Mouse (Mus musculus) embryonic facial prominence, embryonic 15.5 days (tissue): ENCODE measurements around the gene Erbin. TPM values are rescaled to one million over a fixed set of nuclear protein-coding genes. Genes with fewer than 3 reads are reported as not detected.
A peak's percentile ranks its signal among the peaks of the same experiment; 100 is the strongest.

Experiments used
- ATAC-seq: fragments of 200-750 bp; cut with Nextera tagmentation; 2 replicates; pipeline ENCODE4 v1.8.0; 2017; ENCODE audit warnings: low read depth, moderate TSS enrichment; ENCODE audit not compliant: insufficient number of reproducible peaks, low FRiP score, low TSS enrichment
- H3K27ac ChIP-seq: fragments of 300-500 bp; sonication (generic); replicated peaks from 2 replicates; pipeline ENCODE4 v1.5.1; 2015; ENCODE audit warnings: mild to moderate bottlenecking, inconsistent platforms
- H3K27me3 ChIP-seq: fragments of 300-500 bp; sonication (generic); 2 replicates; pipeline ENCODE4 v1.6.1; 2015; ENCODE audit warnings: inconsistent platforms
- H3K36me3 ChIP-seq: fragments of 300-500 bp; sonication (generic); 2 replicates; pipeline ENCODE4 v1.6.1; 2015; ENCODE audit warnings: mild to moderate bottlenecking, inconsistent platforms
- H3K4me1 ChIP-seq: fragments of 300-500 bp; sonication (generic); 2 replicates; pipeline ENCODE4 v1.6.1; 2015; ENCODE audit warnings: inconsistent platforms
- H3K4me2 ChIP-seq: fragments of 300-500 bp; sonication (generic); replicated peaks from 2 replicates; pipeline ENCODE4 v1.6.1; 2015; ENCODE audit warnings: mild to moderate bottlenecking, inconsistent platforms
- H3K4me3 ChIP-seq: fragments of 300-500 bp; sonication (generic); replicated peaks from 2 replicates; pipeline ENCODE4 v1.5.1; 2015; ENCODE audit warnings: mild to moderate bottlenecking, inconsistent platforms
- H3K9ac ChIP-seq: fragments of 300-500 bp; sonication (generic); 2 replicates; pipeline ENCODE4 v1.6.1; 2015; ENCODE audit warnings: inconsistent platforms
- H3K9me3 ChIP-seq: fragments of 300-500 bp; sonication (generic); replicated peaks from 2 replicates; pipeline ENCODE4 v1.6.1; 2016; ENCODE audit warnings: inconsistent platforms
- WGBS: fragments of 180-500 bp; shearing (Covaris S2); methylation state at CpG from one replicate; pipeline ENCODE4 v1.1.7; 2015; 5-methylcytosine and 5-hydroxymethylcytosine counted together
- polyA plus RNA-seq: library from polyadenylated mRNA; unstranded; fragments of >200 nt; fragmentation: Nextera tagmentation; extraction: Ambion mirVana; gene quantifications from 2 replicates; pipeline ENCODE4 v1.2.1, GENCODE M21; 2015

The Erbin gene
- polyA plus RNA-seq, 1 experiment from 2014 or later = 18.3 TPM

- 78% methylated on average over 2 of the region's 2 CpGs for WGBS
- Histone ChIP-seq H3K4me2 (no peak overlapping the region), H3K36me3 (no peaks in the 10 kb centered on the region), H3K9me3 (no peaks in the 10 kb centered on the region), H3K27ac (no peak overlapping the region), H3K9ac (no peak overlapping the region), H3K4me3 (no peak overlapping the region), H3K27me3 (no peaks in the 10 kb centered on the region), H3K4me1 (no peaks in the 10 kb centered on the region)
- ATAC-seq = no peak
Observed at GRCm38 (mm10) chr13:103940796-103941195, 20.5 kb upstream of the Erbin start.

GRCm38 (mm10) chr13:103924586-103924985, 4.3 kb upstream of the Erbin start:
- Histone ChIP-seq H3K27me3 (no peaks in the 10 kb centered on the region), H3K36me3 (no peaks in the 10 kb centered on the region), H3K4me2 (no peak overlapping the region), H3K9ac (no peak overlapping the region), H3K4me1 (peaks cover 14% of the 10 kb centered on the region; the same call in 1 of the 2 replicates), H3K9me3 (no peaks in the 10 kb centered on the region), H3K27ac (no peak overlapping the region), H3K4me3 (no peak overlapping the region)
- 67% methylated on average over 6 of the region's 6 CpGs for WGBS
- ATAC-seq = no peak

GRCm38 (mm10) chr13:103923402-103924065, 3.2 kb upstream of the Erbin start:
- H3K4me2 ChIP-seq = no peak overlapping the region
- ATAC-seq = no peak
- no peak overlapping the region for H3K4me3 ChIP-seq
- WGBS = 80% methylated on average over 6 of the region's 6 CpGs
- H3K4me1 ChIP-seq = peaks cover 14% of the 10 kb centered on the region; the same call in 1 of the 2 replicates
- no peaks in the 10 kb centered on the region for H3K9me3 ChIP-seq
- H3K27ac ChIP-seq = no peak overlapping the region
- no peak overlapping the region for H3K9ac ChIP-seq
- H3K27me3 ChIP-seq = no peaks in the 10 kb centered on the region
- no peaks in the 10 kb centered on the region for H3K36me3 ChIP-seq

- H3K4me2 ChIP-seq = peak overlapping the region; percentile 67
- peak overlapping the region; percentile 96 for H3K9ac ChIP-seq
- H3K27ac ChIP-seq = peak overlapping the region; percentile 100
- no peaks in the 10 kb centered on the region for H3K27me3 ChIP-seq
- H3K9me3 ChIP-seq = no peaks in the 10 kb centered on the region
- peak overlapping the region; percentile 86 for H3K4me3 ChIP-seq
- 0 out of 2 replicates have a peak, but pooled peaks have one; percentile 13 for ATAC-seq
- peaks cover 14% of the 10 kb centered on the region; the same call in 1 of the 2 replicates for H3K4me1 ChIP-seq
- WGBS = 4% methylated on average over 11 of the region's 11 CpGs
- no peaks in the 10 kb centered on the region for H3K36me3 ChIP-seq
Observed at GRCm38 (mm10) chr13:103921831-103922380, 1.6 kb upstream of the Erbin start.

GRCm38 (mm10) chr13:103920933-103921830, 868 bp upstream of the Erbin start:
- peak overlapping the region; percentile 67 for H3K4me2 ChIP-seq
- H3K27me3 ChIP-seq = no peaks in the 10 kb centered on the region
- peak overlapping the region; percentile 100 for H3K27ac ChIP-seq
- ATAC-seq = peak; percentile 90
- WGBS = under 1% methylated on average over 65 of the region's 125 CpGs
- peak overlapping the region; percentile 96 for H3K9ac ChIP-seq
- peak overlapping the region; percentile 86 for H3K4me3 ChIP-seq
- H3K4me1 ChIP-seq = peaks cover 17% of the 10 kb centered on the region
- H3K36me3 ChIP-seq = no peaks in the 10 kb centered on the region
- no peaks in the 10 kb centered on the region for H3K9me3 ChIP-seq

GRCm38 (mm10) chr13:103919956-103920260, 406 bp downstream of the Erbin start:
- under 1% methylated on average over 20 of the region's 20 CpGs for WGBS
- H3K4me1 ChIP-seq = peaks cover 18% of the 10 kb centered on the region
- no peaks in the 10 kb centered on the region for H3K36me3 ChIP-seq
- H3K4me2 ChIP-seq = peak overlapping the region; percentile 67
- H3K27me3 ChIP-seq = no peaks in the 10 kb centered on the region
- no peak for ATAC-seq
- peak overlapping the region; percentile 100 for H3K27ac ChIP-seq
- H3K9me3 ChIP-seq = no peaks in the 10 kb centered on the region
- H3K4me3 ChIP-seq = peak overlapping the region; percentile 86
- H3K9ac ChIP-seq = peak overlapping the region; percentile 96

- Histone ChIP-seq H3K27me3 (no peaks in the 10 kb centered on the region), H3K9me3 (no peaks in the 10 kb centered on the region), H3K4me1 (peaks cover 20% of the 10 kb centered on the region), H3K4me3 (peak overlapping the region; percentile 86), H3K27ac (peak overlapping the region; percentile 100), H3K9ac (peak overlapping the region; percentile 96), H3K4me2 (peak overlapping the region; percentile 67), H3K36me3 (no peaks in the 10 kb centered on the region)
- WGBS = under 1% methylated on average over 32 of the region's 32 CpGs
- no peak for ATAC-seq
Observed at GRCm38 (mm10) chr13:103919234-103919955, 919 bp downstream of the Erbin start.

- peak overlapping the region; percentile 86 for H3K4me3 ChIP-seq
- 20% methylated on average over 3 of the region's 3 CpGs for WGBS
- H3K9ac ChIP-seq = 0 out of 2 replicates have a peak overlapping the region, but pooled peaks have one; percentile 96
- H3K4me2 ChIP-seq = peak overlapping the region; percentile 67
- no peaks in the 10 kb centered on the region for H3K27me3 ChIP-seq
- ATAC-seq = no peak
- H3K4me1 ChIP-seq = peaks cover 26% of the 10 kb centered on the region
- no peaks in the 10 kb centered on the region for H3K9me3 ChIP-seq
- no peak overlapping the region for H3K27ac ChIP-seq
- no peaks in the 10 kb centered on the region for H3K36me3 ChIP-seq
Observed at GRCm38 (mm10) chr13:103918432-103918831, 1.9 kb downstream of the Erbin start.

- ATAC-seq = no peak
- peaks cover 12% of the 10 kb centered on the region for H3K4me1 ChIP-seq
- H3K9ac ChIP-seq = no peak overlapping the region
- no peak overlapping the region for H3K4me2 ChIP-seq
- 62% methylated on average over 4 of the region's 4 CpGs for WGBS
- no peak overlapping the region for H3K4me3 ChIP-seq
- no peaks in the 10 kb centered on the region for H3K36me3 ChIP-seq
- H3K9me3 ChIP-seq = no peaks in the 10 kb centered on the region
- no peak overlapping the region for H3K27ac ChIP-seq
- no peaks in the 10 kb centered on the region for H3K27me3 ChIP-seq
Observed at GRCm38 (mm10) chr13:103914114-103914736, 6.1 kb downstream of the Erbin start.

- 76% methylated on average over 3 of the region's 3 CpGs for WGBS
- Histone ChIP-seq H3K27me3 (no peaks in the 10 kb centered on the region), H3K9me3 (no peaks in the 10 kb centered on the region), H3K4me1 (peaks cover 12% of the 10 kb centered on the region), H3K36me3 (no peaks in the 10 kb centered on the region), H3K4me2 (no peak overlapping the region), H3K4me3 (no peak overlapping the region), H3K9ac (no peak overlapping the region), H3K27ac (no peak overlapping the region)
- no peak for ATAC-seq
Observed at GRCm38 (mm10) chr13:103912351-103912750, 8.0 kb downstream of the Erbin start.
